ENCODE assay signal across 17 mouse cellular contexts in the genomic region with DNA sequence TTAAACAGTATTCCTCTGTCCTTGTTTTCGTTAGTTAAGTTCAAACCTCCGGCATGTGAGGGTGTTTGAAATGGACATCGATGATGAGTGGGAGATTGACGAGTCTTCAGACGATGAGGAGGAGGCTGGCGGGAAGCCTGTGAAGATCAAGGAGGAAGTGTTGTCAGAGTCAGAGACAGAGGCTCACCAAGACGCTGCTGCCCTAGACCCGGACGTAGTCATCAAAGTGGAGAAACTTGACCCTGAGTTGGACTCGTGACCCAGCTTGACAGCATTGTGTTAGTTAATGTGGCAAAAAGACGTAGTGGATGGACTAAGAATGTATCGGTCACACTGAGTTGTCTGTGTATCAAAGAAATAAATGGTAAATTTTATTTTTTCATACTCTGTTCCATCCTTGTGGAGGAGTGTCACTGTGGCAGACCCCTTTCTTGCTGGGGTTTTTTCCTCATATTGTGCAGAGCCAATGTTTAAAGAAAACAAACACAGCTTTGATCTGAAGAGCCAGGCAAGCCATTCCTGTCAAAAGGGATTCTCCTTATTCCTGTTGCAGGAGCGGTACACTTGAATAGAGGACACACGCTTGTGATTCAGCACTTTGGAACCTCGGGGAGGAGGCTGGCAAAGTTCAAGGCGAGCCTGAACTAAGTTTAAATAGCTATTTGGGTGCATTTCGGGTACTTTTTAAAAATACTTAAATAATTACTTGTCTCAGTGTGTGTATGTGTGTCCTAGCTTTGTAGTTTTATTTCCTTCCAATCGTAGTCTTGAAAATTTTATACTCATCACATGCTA. TPM values are rescaled to one million over a fixed set of nuclear protein-coding genes. Genes with fewer than 3 reads are reported as not detected.
DNase-seq lines count a peak whose midpoint lies in the region; ATAC-seq and TF ChIP-seq lines count a peak whose summit lies in the region.
"Had no signal": no experiment of that assay in that cellular context is flagged by ENCODE, and none has a peak within 500 bp of the region (broad histone marks: within the 10 kb centered on the region; RNA-seq: fewer than 3 reads in every experiment).

No protein-coding gene starts in this region.

- ATAC-seq in kidney, postnatal 0 days (replicated peaks; ENCODE audit: low FRiP score, low read depth), result no peak; the same call in 1 of the 2 replicates
- ATAC-seq in kidney, embryonic 14.5 days (ENCODE audit: low FRiP score, low TSS enrichment), result no peak

- intact Hi-C loops in heart, postnatal 36 days (cut with DNase I), result no loop called here

- 65% methylated on average over 18 of the region's 18 CpGs for WGBS in kidney, postnatal 0 days
- 65% methylated on average over 18 of the region's 18 CpGs for WGBS in kidney, embryonic 14.5 days
- WGBS in macrophage (ENCODE audit: missing documents), result 73% methylated on average over 18 of the region's 18 CpGs

- no peak overlapping the region for H3K9ac ChIP-seq in kidney, postnatal 0 days (ENCODE audit: low read depth, low read length)
- no peak overlapping the region for H3K9ac ChIP-seq in kidney, embryonic 14.5 days (ENCODE audit: low read depth, low read length)
- H3K9ac ChIP-seq: embryonic facial prominence, embryonic 13.5 days; heart, embryonic 12.5 days; hindbrain, embryonic 14.5 days; midbrain, embryonic 12.5 days had no signal

- H3K27ac ChIP-seq in kidney, postnatal 0 days, result no peak overlapping the region
- H3K27ac ChIP-seq in kidney, embryonic 14.5 days (ENCODE audit: low read depth, low read length), result no peak overlapping the region
- peak overlapping the region; percentile 10; the same call in 1 of the 2 replicates for H3K27ac ChIP-seq in macrophage
- H3K27ac ChIP-seq: embryonic facial prominence, embryonic 13.5 days; forebrain, embryonic 10.5 days; hindbrain, embryonic 14.5 days; midbrain, embryonic 12.5 days had no signal

- H3K4me1 ChIP-seq in kidney, postnatal 0 days (replicated peaks; ENCODE audit: insufficient read depth, low read length), result no peaks in the 10 kb centered on the region
- no peaks in the 10 kb centered on the region for H3K4me1 ChIP-seq in kidney, embryonic 14.5 days (ENCODE audit: control insufficient read depth, insufficient read depth, low read length)
- H3K4me1 ChIP-seq: embryonic facial prominence, embryonic 13.5 days; forebrain, embryonic 10.5 days; midbrain, embryonic 12.5 days had no signal

- H3K36me3 ChIP-seq in kidney, postnatal 0 days (ENCODE audit: insufficient read depth, low read length), result peaks cover 34% of the 10 kb centered on the region
- peaks cover 64% of the 10 kb centered on the region for H3K36me3 ChIP-seq in kidney, embryonic 14.5 days (ENCODE audit: control insufficient read depth, insufficient read depth, low read length)
- H3K36me3 ChIP-seq in macrophage (ENCODE audit: inconsistent target), result peaks cover 36% of the 10 kb centered on the region; the same call in 1 of the 2 replicates

- no peaks in the 10 kb centered on the region for H3K9me3 ChIP-seq in kidney, postnatal 0 days (replicated peaks; ENCODE audit: low read length)
- H3K9me3 ChIP-seq in kidney, embryonic 14.5 days (ENCODE audit: control insufficient read depth, low read length), result no peaks in the 10 kb centered on the region
- H3K9me3 ChIP-seq: embryonic facial prominence, embryonic 13.5 days; forebrain, embryonic 10.5 days; heart, embryonic 12.5 days; midbrain, embryonic 12.5 days had no signal

- H3K4me3 ChIP-seq in kidney, postnatal 0 days (replicated peaks; ENCODE audit: low read depth, low read length), result no peak overlapping the region
- H3K4me3 ChIP-seq in kidney, embryonic 14.5 days (ENCODE audit: low read length), result no peak overlapping the region
- no peak overlapping the region for H3K4me3 ChIP-seq in macrophage (ENCODE audit: inconsistent target)
- H3K4me3 ChIP-seq: embryonic facial prominence, embryonic 13.5 days; forebrain, embryonic 10.5 days; heart, embryonic 12.5 days; midbrain, embryonic 12.5 days had no signal

- H3K4me2 ChIP-seq in kidney, postnatal 0 days (ENCODE audit: low read length), result no peak overlapping the region
- no peak overlapping the region for H3K4me2 ChIP-seq in kidney, embryonic 14.5 days (replicated peaks; ENCODE audit: low read depth, low read length)
- H3K4me2 ChIP-seq: embryonic facial prominence, embryonic 13.5 days; heart, embryonic 12.5 days; hindbrain, embryonic 14.5 days; midbrain, embryonic 12.5 days had no signal

- TF ChIP-seq CTCF in kidney, postnatal 0 days (IDR thresholded peaks at IDR 0.05; ENCODE audit: low read depth), result no peak

- no peaks in the 10 kb centered on the region for H3K79me2 ChIP-seq in macrophage (ENCODE audit: inconsistent target)

- peak; percentile 78 for DNase-seq in heart, adult 11 months
- no peak for DNase-seq in heart, postnatal 36 days
- DNase-seq in kidney, postnatal 0 days (ENCODE audit: low spot score), result peak; percentile 16
- peak; percentile 23 for DNase-seq in adrenal gland, postnatal 25 days
- DNase-seq in right cerebral cortex, postnatal 36 days (ENCODE audit: low spot score in 2 of 2), result no peak
- no peak for DNase-seq in cerebellum, adult 18-20 months
- DNase-seq: cerebellum, adult 11-12 months; layer of hippocampus, postnatal 36 days; right cerebral cortex, postnatal 25 days; thymus, postnatal 4 days had no signal

- no peaks in the 10 kb centered on the region for H3K27me3 ChIP-seq in kidney, postnatal 0 days (ENCODE audit: insufficient read depth, low read length)
- no peaks in the 10 kb centered on the region for H3K27me3 ChIP-seq in kidney, embryonic 14.5 days (ENCODE audit: control insufficient read depth, insufficient read depth, low read length)
- H3K27me3 ChIP-seq: embryonic facial prominence, embryonic 13.5 days; heart, embryonic 12.5 days; midbrain, embryonic 12.5 days had no signal

RNA-seq across cellular contexts. Expression of gene Anapc4, which starts 32.7 kb away (rescaled TPM):
- 10 to 100 TPM; 42.2 to 44.1 TPM for total RNA-seq in heart, postnatal 36 days (2021)
- 72.3 and 79.6 TPM in 2 replicates for polyA plus RNA-seq in kidney, postnatal 0 days (2015; fragmentation: Nextera tagmentation; extraction: Ambion mirVana)
- 76.0 and 120 TPM in 2 replicates for polyA plus RNA-seq in kidney, embryonic 14.5 days (2014; fragmentation: Nextera tagmentation; extraction: Ambion mirVana)
- 69.7 and 77.1 TPM in 2 replicates for total RNA-seq in adrenal gland, postnatal 25 days (2021)
- total RNA-seq in macrophage (2018; cell fraction: chromatin; rRNA removed), result 100 to 1,000 TPM in 15 of 26 experiments, 10 to 100 TPM in 11; 24.7 to 170 (median 108) TPM
- total RNA-seq in macrophage (2018; cell fraction: cytosol; rRNA removed), result 10 to 100 TPM; 18.3 to 33.6 (median 25.9) TPM
- 10 to 100 TPM; 21.5 to 70.8 (median 47.8) TPM for total RNA-seq in macrophage (2018; cell fraction: nucleus; rRNA removed)
- 28.3 to 31.8 TPM (median 28.8 TPM) in 3 replicates for polyA plus RNA-seq in macrophage (2018)

Comparison
In these comparisons a context has a peak if more than half of its experiments do, and no peak if none do; other contexts are left out.
1. DNase-seq: peak in heart, adult 11 months (single experiment), kidney, postnatal 0 days (single experiment) and adrenal gland, postnatal 25 days (single experiment); none in heart, postnatal 36 days (0 of 2), right cerebral cortex, postnatal 36 days (0 of 2) and cerebellum, adult 18-20 months (0 of 2).